Mouse (Mus musculus) kidney, embryonic 16.5 days (tissue): ENCODE results near the gene Gtpbp3. TPM values are rescaled to one million over a fixed set of nuclear protein-coding genes. Genes with fewer than 3 reads are reported as not detected.

Experiments
- ATAC-seq: fragments of 200-750 bp; cut with Nextera tagmentation; 2 replicates; pipeline ENCODE4 v1.8.0; 2017; ENCODE audit warnings: moderate TSS enrichment; ENCODE audit not compliant: low FRiP score, low TSS enrichment
- H3K27ac ChIP-seq: fragments of 300-500 bp; sonication (generic); 2 replicates; pipeline ENCODE4 v1.5.1; 2014; ENCODE audit warnings: low read length
- H3K27me3 ChIP-seq: fragments of 300-500 bp; sonication (generic); 2 replicates; pipeline ENCODE4 v1.6.1; 2014; ENCODE audit warnings: low read length, control low read depth, mixed read lengths; ENCODE audit not compliant: insufficient read depth
- H3K36me3 ChIP-seq: fragments of 300-500 bp; sonication (generic); 2 replicates; pipeline ENCODE4 v1.6.1; 2014; ENCODE audit warnings: low read length, control low read depth, mixed read lengths; ENCODE audit not compliant: insufficient read depth
- H3K4me1 ChIP-seq: fragments of 300-500 bp; sonication (generic); 2 replicates; pipeline ENCODE4 v1.6.1; 2014; ENCODE audit warnings: low read length, control low read depth, mixed read lengths; ENCODE audit not compliant: insufficient read depth
- H3K4me2 ChIP-seq: fragments of 300-500 bp; sonication (generic); replicated peaks from 2 replicates; pipeline ENCODE4 v1.6.1; 2014; ENCODE audit warnings: low read depth, low read length
- H3K4me3 ChIP-seq: fragments of 300-500 bp; sonication (generic); 2 replicates; pipeline ENCODE4 v1.5.1; 2014; ENCODE audit warnings: mild to moderate bottlenecking, low read length
- H3K9ac ChIP-seq: fragments of 300-500 bp; sonication (generic); replicated peaks from 2 replicates; pipeline ENCODE4 v1.6.1; 2014; ENCODE audit warnings: low read length
- H3K9me3 ChIP-seq: fragments of 300-500 bp; sonication (generic); 2 replicates; pipeline ENCODE4 v1.6.1; 2016; ENCODE audit warnings: low read length, control low read depth
- WGBS: fragments of 180-500 bp; shearing (Covaris S2); extraction: QIAGEN DNeasy Blood & Tissue Kit; methylation state at CpG from one replicate; pipeline ENCODE4 v1.1.7; 2014; 5-methylcytosine and 5-hydroxymethylcytosine counted together
- polyA plus RNA-seq: library from polyadenylated mRNA; unstranded; fragments of >200 nt; fragmentation: Nextera tagmentation; extraction: Ambion mirVana; gene quantifications from 2 replicates; pipeline ENCODE4 v1.2.1, GENCODE M21; 2015

The Gtpbp3 gene
- polyA plus RNA-seq, 1 experiment from 2014 or later: 22.2 TPM

DNA sequence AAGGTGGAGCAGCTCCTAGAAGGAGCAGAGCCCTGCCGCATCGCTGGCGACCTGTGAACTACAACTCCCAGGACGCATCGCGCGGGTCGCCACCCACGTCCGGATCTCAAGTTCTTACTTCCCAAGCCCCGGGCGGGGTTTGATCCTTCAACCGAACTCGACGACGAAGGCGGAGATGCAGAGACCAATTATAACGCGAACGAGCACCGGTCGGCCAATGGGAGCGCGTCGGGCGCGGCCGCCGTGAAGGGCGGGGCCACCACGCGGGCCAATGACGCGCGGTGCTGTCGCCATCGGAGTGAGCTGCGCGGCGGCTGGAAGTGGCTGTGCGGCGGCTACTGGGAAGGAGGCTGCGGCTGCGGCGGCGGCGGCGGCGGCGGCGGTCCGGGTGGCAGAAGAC is 19.0 kb upstream of the Gtpbp3 start, which contains the start of gene Dda1:
TSS of gene Dda1 (plus strand) at position 284 of the 400 bp plus-strand sequence.
- Histone ChIP-seq H3K4me1 (peaks cover 24% of the 10 kb centered on the region), H3K27ac (no peak within 1 kb of the TSS), H3K36me3 (peaks cover 14% of the 10 kb centered on the region), H3K4me3 (peak within 1 kb of the TSS; percentile 78), H3K27me3 (no peaks in the 10 kb centered on the region), H3K9me3 (no peaks in the 10 kb centered on the region), H3K4me2 (peak within 1 kb of the TSS; percentile 84), H3K9ac (peak within 1 kb of the TSS; percentile 79)
- peak; percentile 89 for ATAC-seq
- under 1% methylated on average over 42 of the region's 52 CpGs for WGBS

DNA sequence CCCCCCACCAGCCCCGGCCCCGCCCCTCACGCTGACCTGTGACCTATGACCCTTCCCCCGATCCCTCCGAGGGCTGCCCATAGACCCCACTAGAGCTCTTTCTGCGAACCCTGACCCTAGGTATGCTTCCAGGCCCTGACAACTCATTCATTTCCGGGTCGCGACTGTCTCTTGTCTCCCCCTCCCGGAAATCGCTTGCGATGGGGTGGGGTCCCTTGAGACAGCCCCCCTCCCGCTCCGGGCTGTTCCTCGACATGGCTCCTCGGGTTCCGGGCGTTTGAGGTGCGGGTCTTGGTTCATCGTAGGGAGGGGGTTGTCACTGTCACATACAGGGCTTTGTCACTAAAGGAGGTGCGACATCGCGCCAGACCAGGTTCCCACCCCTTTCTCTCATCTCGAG is 18.5 kb upstream of the Gtpbp3 start:
- Histone ChIP-seq H3K9me3 (no peaks in the 10 kb centered on the region), H3K27me3 (no peaks in the 10 kb centered on the region), H3K4me1 (peaks cover 19% of the 10 kb centered on the region), H3K4me3 (peak overlapping the region; percentile 78), H3K4me2 (peak overlapping the region; percentile 84), H3K9ac (peak overlapping the region; percentile 79), H3K27ac (no peak overlapping the region), H3K36me3 (peaks cover 18% of the 10 kb centered on the region)
- peak; percentile 17 for ATAC-seq
- WGBS: under 1% methylated on average over 22 of the region's 24 CpGs

- WGBS: 79% methylated on average over 3 of the region's 3 CpGs
Measured at GRCm38 (mm10) chr8:71470146-71470912, 17.6 kb upstream of the Gtpbp3 start.

DNA sequence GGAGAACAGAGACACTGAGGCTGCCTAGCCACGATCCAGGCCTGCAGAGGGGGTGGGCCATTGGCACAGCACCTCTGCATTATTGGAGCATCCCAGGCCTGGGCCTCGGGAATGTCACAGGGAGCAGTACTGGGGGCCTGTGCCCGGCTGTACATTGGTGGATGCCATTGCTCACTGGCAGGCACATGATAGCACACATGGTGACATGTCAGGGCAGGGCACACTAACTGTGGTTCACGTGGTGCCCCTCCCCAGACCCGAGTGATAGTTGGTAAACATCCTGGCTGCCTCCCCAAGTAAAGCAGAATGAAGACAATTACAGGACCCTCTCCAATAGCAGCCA is 17.0 kb upstream of the Gtpbp3 start:
- H3K27me3 ChIP-seq: no peaks in the 10 kb centered on the region
- no peak for ATAC-seq
- no peak overlapping the region for H3K4me2 ChIP-seq
- peaks cover 21% of the 10 kb centered on the region for H3K36me3 ChIP-seq
- no peak overlapping the region for H3K4me3 ChIP-seq
- no peak overlapping the region for H3K27ac ChIP-seq
- no peaks in the 10 kb centered on the region for H3K9me3 ChIP-seq
- peaks cover 15% of the 10 kb centered on the region for H3K4me1 ChIP-seq
- WGBS: 84% methylated on average over 5 of the region's 5 CpGs
- H3K9ac ChIP-seq: no peak overlapping the region

More at GRCm38 (mm10) chr8:71470146-71470912, 17.6 kb upstream of the Gtpbp3 start:
- Histone ChIP-seq H3K9ac (peak overlapping the region; percentile 79), H3K27me3 (no peaks in the 10 kb centered on the region), H3K9me3 (no peaks in the 10 kb centered on the region), H3K4me2 (peak overlapping the region; percentile 84), H3K36me3 (peaks cover 21% of the 10 kb centered on the region), H3K4me1 (peaks cover 17% of the 10 kb centered on the region), H3K27ac (no peak overlapping the region), H3K4me3 (peak overlapping the region; percentile 78)
- ATAC-seq: no peak

DNA sequence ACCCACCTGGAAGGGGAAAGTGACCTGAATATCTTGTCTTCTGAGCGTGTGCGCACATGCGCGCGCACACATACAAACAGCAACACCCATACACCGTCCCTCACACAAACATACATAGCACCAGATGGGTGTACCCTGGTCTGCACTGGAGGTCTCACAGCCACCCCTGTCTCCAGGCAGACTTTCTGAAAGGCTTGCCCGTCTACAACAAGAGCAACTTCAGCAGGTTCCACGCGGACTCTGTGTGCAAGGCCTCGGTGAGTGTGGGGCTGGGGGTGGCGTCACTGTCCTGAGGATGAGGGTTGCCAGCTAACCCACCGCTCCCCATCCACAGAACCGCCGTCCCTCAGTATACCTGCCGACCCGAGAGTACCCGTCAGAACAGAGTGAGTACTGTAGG is 16.0 kb upstream of the Gtpbp3 start:
- 96% methylated on average over 17 of the region's 17 CpGs for WGBS
- H3K27ac ChIP-seq: no peak overlapping the region
- no peak for ATAC-seq
- H3K4me1 ChIP-seq: peaks cover 18% of the 10 kb centered on the region
- H3K27me3 ChIP-seq: no peaks in the 10 kb centered on the region
- no peak overlapping the region for H3K9ac ChIP-seq
- no peaks in the 10 kb centered on the region for H3K9me3 ChIP-seq
- H3K36me3 ChIP-seq: peaks cover 21% of the 10 kb centered on the region
- no peak overlapping the region for H3K4me2 ChIP-seq
- H3K4me3 ChIP-seq: no peak overlapping the region

DNA sequence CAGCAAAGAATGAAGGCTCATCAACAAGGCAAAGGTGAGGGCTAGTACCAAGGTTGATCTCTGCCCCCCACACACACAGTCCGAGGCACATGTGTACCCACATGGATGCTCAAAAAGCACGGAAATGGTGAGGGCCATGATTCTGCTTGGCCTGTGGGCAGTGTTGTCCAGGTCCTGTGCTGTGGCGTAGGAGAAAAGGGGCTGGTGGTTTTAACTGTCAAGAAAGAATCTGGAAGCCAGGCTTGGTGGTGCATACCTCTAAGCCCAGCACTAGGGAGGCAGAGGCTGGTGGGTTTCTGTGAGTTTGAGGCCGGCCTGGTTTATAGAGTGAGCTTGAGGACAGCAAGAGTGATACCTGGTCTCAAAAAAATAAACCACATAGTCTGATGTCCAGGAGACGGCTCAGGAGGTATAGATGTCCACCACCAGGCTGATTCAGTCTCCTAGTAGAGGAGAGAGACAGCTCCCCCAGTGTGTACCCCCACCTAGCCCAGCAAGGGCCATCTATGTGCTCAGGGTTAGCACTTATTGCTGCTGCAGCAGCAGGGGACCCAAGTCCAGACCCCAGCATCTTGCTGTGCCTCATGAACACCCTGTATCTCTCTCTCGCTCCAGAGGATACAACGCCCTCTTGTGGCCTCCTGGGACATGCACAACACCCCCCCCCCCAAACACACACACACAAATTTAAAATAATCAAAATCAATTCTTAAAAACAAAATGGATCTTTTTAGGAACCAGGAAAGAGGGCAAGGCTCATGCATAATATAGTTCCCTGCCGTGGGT is 15.1 kb upstream of the Gtpbp3 start:
- H3K27ac ChIP-seq: no peak overlapping the region
- no peak overlapping the region for H3K4me3 ChIP-seq
- peaks cover 25% of the 10 kb centered on the region for H3K4me1 ChIP-seq
- no peaks in the 10 kb centered on the region for H3K9me3 ChIP-seq
- peaks cover 2% of the 10 kb centered on the region; the same call in 1 of the 2 replicates for H3K27me3 ChIP-seq
- 86% methylated on average over 8 of the region's 8 CpGs for WGBS
- H3K9ac ChIP-seq: no peak overlapping the region
- ATAC-seq: no peak
- peaks cover 21% of the 10 kb centered on the region for H3K36me3 ChIP-seq
- no peak overlapping the region for H3K4me2 ChIP-seq

DNA sequence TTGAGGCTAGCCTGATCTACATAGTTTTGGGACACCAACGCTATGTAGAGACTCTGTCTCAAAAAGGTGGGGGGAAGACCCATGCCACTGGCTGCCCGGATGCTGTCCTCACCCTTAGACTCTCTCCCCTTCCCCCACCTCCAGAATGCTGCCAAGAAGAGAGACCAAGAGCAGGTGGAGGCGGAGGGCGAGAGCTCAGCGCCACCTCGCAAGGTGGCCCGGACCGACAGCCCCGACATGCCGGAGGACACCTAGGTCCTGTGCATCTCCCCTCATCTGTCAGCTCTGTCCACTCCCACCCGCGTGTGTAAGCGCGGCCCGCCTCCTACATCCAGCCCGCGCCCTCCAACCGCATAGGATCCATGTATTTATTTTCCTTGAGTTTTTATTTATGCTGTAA is 13.6 kb upstream of the Gtpbp3 start:
- peaks cover 2% of the 10 kb centered on the region; the same call in 1 of the 2 replicates for H3K27me3 ChIP-seq
- WGBS: 97% methylated on average over 18 of the region's 18 CpGs
- no peaks in the 10 kb centered on the region for H3K9me3 ChIP-seq
- H3K36me3 ChIP-seq: peaks cover 24% of the 10 kb centered on the region
- H3K4me3 ChIP-seq: no peak overlapping the region
- no peak overlapping the region for H3K9ac ChIP-seq
- peaks cover 25% of the 10 kb centered on the region for H3K4me1 ChIP-seq
- H3K27ac ChIP-seq: no peak overlapping the region
- H3K4me2 ChIP-seq: no peak overlapping the region
- ATAC-seq: no peak

DNA sequence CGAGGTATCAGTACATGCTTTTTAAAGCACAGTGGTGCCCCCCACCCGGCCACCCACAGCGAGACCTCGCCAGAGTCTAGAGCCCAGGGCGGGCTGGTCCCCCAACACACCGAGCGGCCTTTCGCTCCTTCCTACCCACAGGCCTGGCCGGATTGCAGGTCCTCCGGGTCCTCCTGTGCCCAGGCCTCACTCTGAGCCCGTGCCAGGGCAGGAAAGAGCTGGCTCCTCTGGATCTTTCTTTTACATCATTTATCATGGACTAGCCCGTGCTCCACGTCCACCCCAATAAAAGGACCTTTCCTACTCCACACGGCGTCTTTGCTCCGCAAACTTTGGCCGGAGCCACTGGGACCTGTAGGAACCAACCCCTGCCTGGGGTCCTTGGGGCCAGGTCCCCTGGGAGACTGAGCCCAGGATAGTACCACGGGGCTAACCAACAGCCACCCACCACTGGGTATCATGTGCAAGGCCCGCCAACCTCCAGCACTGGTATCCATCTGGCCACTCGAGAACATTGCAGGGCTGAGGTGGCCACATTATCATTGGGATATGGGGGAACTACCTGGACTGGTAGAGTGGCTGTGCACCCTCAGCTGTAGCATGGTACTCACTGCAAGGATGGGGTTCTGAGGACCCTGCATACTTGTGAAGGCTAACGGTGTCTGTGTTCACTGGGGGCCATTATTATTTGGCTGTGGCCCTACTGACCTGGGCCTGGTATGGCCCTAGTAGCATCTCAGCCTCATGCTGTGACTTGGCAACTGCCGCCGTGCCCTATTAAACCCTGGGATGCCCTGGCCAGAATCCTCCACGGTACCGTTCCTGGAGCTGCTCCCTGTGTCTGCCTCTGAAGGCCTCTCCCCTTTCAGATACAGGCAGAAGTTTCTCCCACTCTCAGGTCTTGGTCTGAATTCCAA is 12.9 kb upstream of the Gtpbp3 start:
- peaks cover 24% of the 10 kb centered on the region for H3K36me3 ChIP-seq
- H3K9ac ChIP-seq: no peak overlapping the region
- H3K27me3 ChIP-seq: peaks cover 2% of the 10 kb centered on the region; the same call in 1 of the 2 replicates
- no peak overlapping the region for H3K4me3 ChIP-seq
- whole genome bisulfite sequencing: 83% methylated on average over 25 of the region's 25 CpGs
- no peak overlapping the region for H3K27ac ChIP-seq
- 0 out of 2 replicates have a peak, but pooled peaks have one; percentile 0 for ATAC-seq
- H3K4me2 ChIP-seq: no peak overlapping the region
- H3K4me1 ChIP-seq: peaks cover 20% of the 10 kb centered on the region
- H3K9me3 ChIP-seq: no peaks in the 10 kb centered on the region

DNA sequence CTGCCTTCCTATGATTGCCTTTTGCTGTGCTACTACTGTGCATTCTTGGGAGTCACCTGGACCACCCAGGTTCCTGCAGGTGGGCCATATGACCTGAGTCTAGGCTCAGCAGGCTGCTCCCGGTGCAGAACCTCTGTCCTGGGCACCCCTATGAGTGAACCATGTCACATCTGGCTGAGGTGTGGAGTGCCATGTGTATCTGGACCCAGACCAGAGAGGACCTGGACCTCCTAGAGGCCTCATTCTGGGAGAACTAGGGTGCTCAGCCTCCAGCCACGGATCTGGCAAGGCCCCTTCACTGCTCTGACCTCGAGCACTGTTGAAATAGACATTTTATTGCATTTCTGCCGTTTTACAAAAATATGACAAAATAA is 12.2 kb upstream of the Gtpbp3 start:
- peak overlapping the region; percentile 74 for H3K9ac ChIP-seq
- H3K9me3 ChIP-seq: no peaks in the 10 kb centered on the region
- H3K4me1 ChIP-seq: peaks cover 16% of the 10 kb centered on the region
- H3K4me3 ChIP-seq: peak overlapping the region; percentile 64
- WGBS: 16% methylated on average over 4 of the region's 4 CpGs
- peaks cover 24% of the 10 kb centered on the region for H3K36me3 ChIP-seq
- H3K27ac ChIP-seq: peak overlapping the region; percentile 71
- peaks cover 2% of the 10 kb centered on the region; the same call in 1 of the 2 replicates for H3K27me3 ChIP-seq
- peak overlapping the region; percentile 72 for H3K4me2 ChIP-seq
- ATAC-seq: peak; percentile 8; the same call in 1 of the 2 replicates
